Mouse (Mus musculus) kidney, adult 2 months (tissue): ENCODE measurements around the gene Tll2.

Experiments
- CTCF ChIP-seq: fragments of 200-500 bp; conservative IDR thresholded peaks from 2 replicates; pipeline ENCODE4 v1.5.1; 2011; ENCODE audit warnings: low read depth, mild to moderate bottlenecking, control low read depth, low read length, moderate library complexity, mixed read lengths; ENCODE audit not compliant: insufficient read depth, insufficient read length
- POLR2A ChIP-seq: fragments of 200-500 bp; IDR thresholded peaks from one replicate; pipeline ENCODE4 v1.6.1; 2011; ENCODE audit warnings: low read depth, low read length, control low read depth

DNA sequence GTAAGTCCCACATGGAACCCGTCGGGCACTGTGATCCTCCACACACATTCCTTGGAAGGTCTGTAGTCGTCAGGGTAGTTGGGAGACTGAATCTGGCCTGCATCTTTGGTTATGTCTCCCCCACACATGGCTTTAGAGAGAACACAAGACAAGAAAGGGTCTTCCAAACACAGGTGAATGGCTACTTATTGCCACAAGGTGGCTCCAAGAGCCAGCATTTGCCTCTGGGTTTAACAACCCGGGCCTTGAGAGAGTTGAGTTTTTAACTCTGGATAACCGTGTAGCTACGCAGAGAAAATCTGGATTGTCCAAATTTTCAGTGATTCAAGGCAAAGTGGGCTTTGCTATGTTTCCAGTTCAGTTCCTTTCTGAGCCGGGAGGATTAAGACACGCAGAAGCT lies 101.7 kb downstream of the Tll2 start:
- TF ChIP-seq CTCF: peak; percentile 44
- no peak for TF ChIP-seq POLR2A
